Mouse (Mus musculus) midbrain, embryonic 14.5 days (tissue): ENCODE measurements at regions not wholly inside any gene's neighbourhood (a gene's known extent, or its start where the extent isn't known, plus 50 kb on each side); places are given as distances from the start of the nearest gene placed in this dataset.

Experiments used
- ATAC-seq: fragments of 200-750 bp; cut with Nextera tagmentation; 2 replicates; pipeline ENCODE4 v1.8.0; 2017; ENCODE audit warnings: moderate number of reproducible peaks, moderate library complexity; ENCODE audit not compliant: low FRiP score, low TSS enrichment
- DNase-seq: peaks from one replicate; pipeline ENCODE4 v3.0.0-alpha.2; 2015
- H3K27ac ChIP-seq: fragments of 300-500 bp; sonication (generic); replicated peaks from 2 replicates; pipeline ENCODE4 v1.5.1; 2014; ENCODE audit warnings: mild to moderate bottlenecking, low read depth, low read length, moderate library complexity
- H3K27me3 ChIP-seq: fragments of 300-500 bp; sonication (generic); 2 replicates; pipeline ENCODE4 v1.6.1; 2014; ENCODE audit warnings: low read length, control low read depth, mixed read lengths; ENCODE audit not compliant: control insufficient read depth, insufficient read depth
- H3K36me3 ChIP-seq: fragments of 300-500 bp; sonication (generic); 2 replicates; pipeline ENCODE4 v1.6.1; 2014; ENCODE audit warnings: low read length, control low read depth; ENCODE audit not compliant: control insufficient read depth, insufficient read depth
- H3K4me1 ChIP-seq: fragments of 300-500 bp; sonication (generic); 2 replicates; pipeline ENCODE4 v1.6.1; 2014; ENCODE audit warnings: mild to moderate bottlenecking, antibody characterized with exemption, low read length, control low read depth; ENCODE audit not compliant: control insufficient read depth, insufficient read depth
- H3K4me2 ChIP-seq: fragments of 300-500 bp; sonication (generic); 2 replicates; pipeline ENCODE4 v1.6.1; 2014; ENCODE audit warnings: mild to moderate bottlenecking, low read length, moderate library complexity
- H3K4me3 ChIP-seq: fragments of 300-500 bp; sonication (generic); replicated peaks from 2 replicates; pipeline ENCODE4 v1.5.1; 2014; ENCODE audit warnings: low read depth, low read length
- H3K9ac ChIP-seq: fragments of 300-500 bp; sonication (generic); replicated peaks from 2 replicates; pipeline ENCODE4 v1.6.1; 2014; ENCODE audit warnings: mild to moderate bottlenecking, low read length, moderate library complexity
- H3K9me3 ChIP-seq: fragments of 300-500 bp; sonication (generic); 2 replicates; pipeline ENCODE4 v1.6.1; 2016; ENCODE audit warnings: low read length, control low read depth, mixed read lengths; ENCODE audit not compliant: control insufficient read depth
- WGBS: fragments of 180-500 bp; shearing (Covaris S2); extraction: QIAGEN DNeasy Blood & Tissue Kit; methylation state at CpG from one replicate; pipeline ENCODE4 v1.1.7; 2014; 5-methylcytosine and 5-hydroxymethylcytosine counted together

DNA sequence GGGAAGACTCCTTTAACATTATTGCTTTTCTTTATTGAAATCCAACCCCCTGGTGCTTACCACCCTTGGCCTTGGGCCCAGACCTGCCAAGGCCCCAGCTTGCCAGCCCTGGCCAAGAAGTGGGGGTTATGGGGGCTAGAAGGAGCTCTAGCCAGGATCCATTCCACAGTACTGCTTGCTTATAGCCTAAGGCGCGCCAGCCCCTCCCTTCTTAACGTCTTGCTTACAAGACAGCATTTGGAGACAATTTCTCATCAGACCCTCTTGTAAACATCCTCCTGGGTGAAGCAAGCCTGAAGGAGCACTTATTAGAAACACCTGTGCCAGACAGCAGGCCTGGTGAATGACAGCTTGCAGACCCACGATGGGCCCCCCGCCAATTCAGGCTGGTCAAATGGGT is 179.3 kb downstream of the Cyp26b1 start:
- no peak overlapping the region for H3K9ac ChIP-seq
- H3K9me3 ChIP-seq: no peaks in the 10 kb centered on the region
- no peak overlapping the region for H3K4me3 ChIP-seq
- WGBS: 82% methylated on average over 5 of the region's 5 CpGs
- H3K4me2 ChIP-seq: no peak overlapping the region
- ATAC-seq (no peak), DNase-seq (peak; percentile 11)
- no peaks in the 10 kb centered on the region for H3K36me3 ChIP-seq
- H3K27ac ChIP-seq: no peak overlapping the region
- no peaks in the 10 kb centered on the region for H3K27me3 ChIP-seq
- H3K4me1 ChIP-seq: no peaks in the 10 kb centered on the region

DNA sequence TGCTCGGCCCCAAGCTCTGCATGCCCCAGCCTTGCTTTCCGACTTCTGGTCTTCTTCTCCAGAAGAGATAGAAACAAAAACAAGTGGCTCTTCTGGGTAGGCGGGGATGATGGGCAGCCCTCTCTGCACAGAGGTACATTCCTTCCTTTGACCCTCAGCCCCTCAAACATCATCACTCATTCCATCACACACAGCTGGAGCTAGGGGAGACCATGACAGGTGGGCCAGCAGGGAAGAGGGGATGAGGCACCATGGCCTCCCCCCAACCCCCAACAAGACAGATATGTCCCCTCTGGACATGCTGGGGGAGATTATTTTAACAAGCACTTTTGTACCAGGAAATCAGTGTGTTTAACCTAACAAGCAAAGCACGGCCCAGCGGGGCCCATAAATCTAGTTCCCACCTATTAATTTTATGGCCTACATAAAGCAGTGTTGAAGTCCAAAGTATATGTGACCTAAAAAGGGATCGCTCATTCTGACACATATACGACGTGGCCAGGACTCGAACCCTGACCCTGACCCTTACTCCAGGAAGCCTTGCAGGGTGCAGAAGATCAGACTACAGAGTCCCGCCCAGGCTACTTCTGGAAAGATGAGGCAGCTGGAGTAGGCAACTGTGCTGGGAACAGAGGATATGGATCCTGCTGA is 183.7 kb downstream of the Cyp26b1 start:
- Histone ChIP-seq H3K9ac (no peak overlapping the region), H3K36me3 (no peaks in the 10 kb centered on the region), H3K4me3 (no peak overlapping the region), H3K9me3 (no peaks in the 10 kb centered on the region), H3K4me1 (no peaks in the 10 kb centered on the region), H3K27me3 (no peaks in the 10 kb centered on the region), H3K4me2 (no peak overlapping the region), H3K27ac (no peak overlapping the region)
- DNase-seq: no peak
- ATAC-seq: no peak
- WGBS: 90% methylated on average over 10 of the region's 10 CpGs

DNA sequence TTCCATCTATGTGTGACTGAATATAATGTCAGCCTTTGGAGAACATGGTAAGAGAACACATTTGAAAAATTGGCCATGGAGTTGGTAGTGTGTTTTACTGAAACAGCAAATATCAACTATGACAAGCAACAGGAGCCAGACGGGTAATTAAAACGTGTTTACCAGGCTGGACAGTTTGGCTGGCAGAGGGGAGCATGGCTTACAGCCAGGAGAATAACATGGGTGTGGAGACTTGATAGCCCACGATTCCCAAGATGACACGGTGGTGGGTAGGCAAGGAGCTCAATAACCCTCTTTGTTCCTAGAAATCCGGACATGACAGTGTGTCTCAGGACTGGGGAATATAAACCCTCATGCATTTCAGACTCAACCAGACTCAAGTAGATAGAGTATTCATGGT is 185.2 kb downstream of the Cyp26b1 start:
- H3K9ac ChIP-seq: no peak overlapping the region
- WGBS: 72% methylated on average over 5 of the region's 5 CpGs
- no peaks in the 10 kb centered on the region for H3K4me1 ChIP-seq
- H3K36me3 ChIP-seq: no peaks in the 10 kb centered on the region
- ATAC-seq (no peak), DNase-seq (no peak)
- no peak overlapping the region for H3K4me3 ChIP-seq
- no peaks in the 10 kb centered on the region for H3K27me3 ChIP-seq
- H3K27ac ChIP-seq: no peak overlapping the region
- H3K9me3 ChIP-seq: no peaks in the 10 kb centered on the region
- H3K4me2 ChIP-seq: no peak overlapping the region

DNA sequence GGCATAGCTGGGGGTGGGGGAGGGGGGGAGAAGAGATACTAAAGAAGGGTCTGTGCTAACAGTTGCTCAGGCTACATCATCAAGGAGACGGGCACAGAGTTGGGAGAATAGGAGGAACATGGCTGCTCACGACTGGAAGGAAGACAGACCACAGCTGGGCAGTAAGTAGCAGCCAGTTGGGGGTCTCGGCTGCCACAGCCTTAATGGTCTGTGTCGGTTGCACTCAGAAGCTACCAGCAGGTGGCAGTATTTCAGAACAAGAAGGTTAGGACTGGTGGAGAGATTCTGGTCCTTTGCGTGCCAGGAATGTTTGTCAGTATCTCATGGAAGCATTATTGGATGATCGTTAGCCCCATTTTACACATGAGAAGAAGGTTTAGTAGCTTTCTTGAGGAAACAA is 185.9 kb downstream of the Cyp26b1 start:
- no peak overlapping the region for H3K4me3 ChIP-seq
- no peak overlapping the region for H3K9ac ChIP-seq
- 16% methylated on average over 6 of the region's 6 CpGs for WGBS
- no peak overlapping the region for H3K4me2 ChIP-seq
- ATAC-seq (peak; percentile 64; the same call in 1 of the 2 replicates), DNase-seq (peak; percentile 92)
- H3K36me3 ChIP-seq: no peaks in the 10 kb centered on the region
- no peaks in the 10 kb centered on the region for H3K9me3 ChIP-seq
- H3K27ac ChIP-seq: no peak overlapping the region
- H3K4me1 ChIP-seq: no peaks in the 10 kb centered on the region
- H3K27me3 ChIP-seq: no peaks in the 10 kb centered on the region

DNA sequence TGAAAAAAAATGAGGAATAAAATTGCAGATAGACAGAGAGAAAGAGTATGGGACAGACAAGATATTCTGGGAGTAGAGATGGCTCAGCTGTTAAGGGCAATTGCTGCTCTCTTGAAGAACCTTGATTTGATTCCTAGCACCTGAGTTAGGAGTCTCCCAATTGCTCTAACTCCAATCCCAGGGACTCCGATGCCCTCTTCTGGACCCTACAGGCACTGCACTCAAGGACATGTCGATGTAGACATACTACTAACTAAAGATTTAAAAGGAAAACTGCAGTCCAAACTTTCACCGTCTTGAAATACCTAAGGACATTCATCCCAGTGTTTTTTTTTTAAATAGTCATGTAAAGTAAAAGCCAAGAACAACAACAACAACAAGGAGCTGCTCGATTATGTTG is 189.0 kb downstream of the Cyp26b1 start:
- DNase-seq (no peak), ATAC-seq (no peak)
- Histone ChIP-seq H3K9ac (no peak overlapping the region), H3K36me3 (no peaks in the 10 kb centered on the region), H3K9me3 (no peaks in the 10 kb centered on the region), H3K4me1 (no peaks in the 10 kb centered on the region), H3K27me3 (no peaks in the 10 kb centered on the region), H3K4me3 (no peak overlapping the region), H3K27ac (no peak overlapping the region), H3K4me2 (no peak overlapping the region)
- WGBS: 68% methylated on average over 4 of the region's 4 CpGs

DNA sequence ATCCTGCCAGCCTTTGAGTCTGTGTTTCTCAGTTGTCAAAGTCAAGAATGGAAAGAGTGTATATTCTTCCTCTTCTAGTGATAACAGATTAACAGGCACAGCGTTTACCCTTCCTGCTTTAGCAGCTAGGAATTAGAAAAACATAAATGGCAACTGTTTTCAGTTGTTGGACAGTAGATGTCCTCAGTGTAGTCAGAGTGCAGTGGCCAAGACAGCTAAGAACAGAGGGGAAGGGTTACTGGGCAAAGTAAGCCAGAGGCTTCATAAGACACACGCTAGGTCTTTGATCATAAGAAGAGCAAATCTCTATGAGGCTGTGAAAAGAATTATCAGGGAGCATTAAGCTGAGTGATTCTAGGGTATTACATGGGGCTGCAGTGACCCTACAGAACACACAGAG is 191.3 kb downstream of the Cyp26b1 start:
- no peak for ATAC-seq
- H3K27ac ChIP-seq: no peak overlapping the region
- no peaks in the 10 kb centered on the region for H3K27me3 ChIP-seq
- H3K4me3 ChIP-seq: no peak overlapping the region
- no peak for DNase-seq
- no peak overlapping the region for H3K4me2 ChIP-seq
- no peaks in the 10 kb centered on the region for H3K36me3 ChIP-seq
- H3K9me3 ChIP-seq: no peaks in the 10 kb centered on the region
- H3K4me1 ChIP-seq: no peaks in the 10 kb centered on the region
- H3K9ac ChIP-seq: no peak overlapping the region
- 77% methylated on average over 2 of the region's 2 CpGs for WGBS

DNA sequence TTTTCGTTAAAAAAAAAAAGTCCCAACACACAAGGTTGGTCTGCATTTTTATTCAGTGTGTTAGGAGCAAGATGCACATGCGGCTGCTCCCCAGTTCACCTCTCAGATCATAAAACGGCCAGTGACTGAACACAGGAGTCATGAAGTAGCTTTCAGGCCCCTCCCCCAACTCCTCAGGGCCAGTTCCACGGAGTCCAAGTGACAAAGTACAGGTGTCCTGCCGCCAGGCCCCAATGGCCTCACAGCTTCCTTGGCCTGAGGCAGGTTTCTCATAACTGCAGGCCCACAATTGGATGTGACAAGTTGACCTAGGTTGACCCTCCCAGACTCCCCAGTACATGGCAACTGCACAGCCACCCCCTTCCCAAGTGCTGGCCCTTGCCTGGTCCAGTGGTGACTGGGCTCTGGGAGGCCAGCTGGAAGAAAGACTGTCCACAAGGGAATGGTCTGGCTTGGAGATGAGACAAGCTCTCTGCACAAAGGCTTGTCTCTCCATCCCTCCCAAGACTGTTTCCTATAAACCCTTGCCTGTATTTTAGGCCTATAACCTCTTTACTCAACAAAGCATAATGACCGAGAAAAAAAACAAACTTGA is 199.1 kb downstream of the Cyp26b1 start:
- no peak for DNase-seq
- whole genome bisulfite sequencing: 82% methylated on average over 6 of the region's 6 CpGs

DNA sequence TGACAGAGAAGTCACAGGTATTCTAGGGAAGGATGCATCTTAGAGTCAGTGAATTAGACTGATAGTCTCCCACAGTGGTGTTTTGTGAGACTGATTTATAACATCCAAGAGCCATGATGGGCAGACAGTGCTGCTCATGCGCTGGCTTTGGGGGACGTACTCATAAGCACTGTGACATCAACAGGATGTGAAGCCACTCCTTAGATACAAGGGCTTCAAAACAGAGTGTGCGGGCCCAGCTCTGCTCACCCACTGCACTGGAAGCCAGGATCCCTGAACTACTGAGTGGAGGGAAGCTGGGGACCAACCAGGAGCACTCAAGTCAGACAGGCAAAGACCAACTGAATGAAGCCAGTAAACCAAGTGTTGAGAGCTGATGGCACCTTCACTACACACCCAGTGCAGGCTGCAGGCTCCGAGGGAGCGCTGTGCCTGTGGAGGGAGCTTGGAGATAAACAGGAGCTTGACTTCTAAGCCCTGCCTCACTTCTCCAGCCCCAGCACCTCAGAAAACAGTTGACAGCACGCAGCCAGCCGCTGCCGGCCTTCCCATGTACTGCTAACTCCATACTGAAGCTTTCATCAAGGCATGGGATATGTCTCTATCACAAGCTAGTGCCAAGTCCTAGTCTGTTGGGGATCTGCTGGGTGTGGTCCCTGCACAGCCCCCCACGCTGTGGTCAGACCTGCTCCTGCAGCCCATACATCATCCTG is 200.0 kb downstream of the Cyp26b1 start:
- no peaks in the 10 kb centered on the region for H3K27me3 ChIP-seq
- no peak overlapping the region for H3K27ac ChIP-seq
- DNase-seq: no peak
- H3K4me3 ChIP-seq: no peak overlapping the region
- H3K4me1 ChIP-seq: no peaks in the 10 kb centered on the region
- no peaks in the 10 kb centered on the region for H3K36me3 ChIP-seq
- no peak for ATAC-seq
- H3K9me3 ChIP-seq: no peaks in the 10 kb centered on the region
- H3K9ac ChIP-seq: no peak overlapping the region
- 90% methylated on average over 9 of the region's 9 CpGs for WGBS
- H3K4me2 ChIP-seq: no peak overlapping the region

More for the DNA sequence above, 199.1 kb downstream of the Cyp26b1 start:
- ATAC-seq: no peak
- Histone ChIP-seq H3K9ac (no peak overlapping the region), H3K27ac (no peak overlapping the region), H3K9me3 (no peaks in the 10 kb centered on the region), H3K4me3 (no peak overlapping the region), H3K4me2 (no peak overlapping the region), H3K27me3 (no peaks in the 10 kb centered on the region), H3K4me1 (no peaks in the 10 kb centered on the region), H3K36me3 (no peaks in the 10 kb centered on the region)
